Mouse (Mus musculus): Measurements from ENCODE around the gene Celf1. TPM values are rescaled to one million over a fixed set of nuclear protein-coding genes. Genes with fewer than 3 reads are reported as not detected.
"Not testable (repeated sequence)": the region's sequence is repeated elsewhere in the genome, so short reads cannot be mapped to it uniquely, and the experiment has no call there.

Gene Celf1
- polyA plus RNA-seq, 1 experiment from 2014 or later, result 107 TPM

DNA sequence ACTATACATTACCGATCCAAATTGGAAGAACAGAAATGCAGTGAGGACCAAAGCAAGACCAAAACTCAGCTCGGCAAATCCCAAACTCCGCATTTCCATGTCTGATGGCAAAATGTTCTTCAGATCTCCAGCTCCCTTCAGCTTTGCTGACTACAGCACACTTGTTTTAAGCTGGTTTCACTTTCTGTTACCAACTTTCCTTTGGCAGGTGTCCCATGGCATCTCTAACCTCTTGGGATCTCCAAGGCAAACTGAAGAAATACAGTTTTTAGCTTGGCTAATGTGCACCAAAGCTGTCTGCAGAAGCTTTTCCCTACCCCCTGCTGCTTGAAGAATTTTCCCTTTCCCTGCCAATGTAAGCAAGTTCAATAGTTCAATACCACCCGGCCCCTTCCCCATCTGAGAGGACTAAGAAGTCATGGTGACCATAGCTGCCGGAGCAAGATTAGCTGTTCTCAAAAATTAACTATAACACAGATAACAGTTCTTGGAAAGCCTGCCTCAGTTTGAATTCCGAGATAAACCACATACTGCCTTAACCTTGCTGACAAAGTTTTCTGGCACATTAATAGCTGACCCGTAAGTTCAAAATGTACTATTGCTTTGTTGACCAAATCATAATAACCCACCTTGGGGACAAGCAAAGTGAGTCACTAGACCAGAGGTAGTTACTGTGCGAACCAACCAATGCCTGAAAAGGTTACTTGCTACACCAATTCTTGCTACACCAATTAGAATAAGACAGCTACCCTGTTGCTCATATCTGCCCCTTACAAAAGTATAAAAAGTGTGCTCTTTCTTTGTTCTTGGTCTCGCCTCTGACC is 87.4 kb downstream of the Celf1 start:
- no peak for ATAC-seq (replicated peaks; ENCODE audit: low FRiP score)
- 89% methylated on average over 9 of the region's 9 CpGs for WGBS
- no peaks in the 10 kb centered on the region for H3K9me3 ChIP-seq (replicated peaks)

DNA sequence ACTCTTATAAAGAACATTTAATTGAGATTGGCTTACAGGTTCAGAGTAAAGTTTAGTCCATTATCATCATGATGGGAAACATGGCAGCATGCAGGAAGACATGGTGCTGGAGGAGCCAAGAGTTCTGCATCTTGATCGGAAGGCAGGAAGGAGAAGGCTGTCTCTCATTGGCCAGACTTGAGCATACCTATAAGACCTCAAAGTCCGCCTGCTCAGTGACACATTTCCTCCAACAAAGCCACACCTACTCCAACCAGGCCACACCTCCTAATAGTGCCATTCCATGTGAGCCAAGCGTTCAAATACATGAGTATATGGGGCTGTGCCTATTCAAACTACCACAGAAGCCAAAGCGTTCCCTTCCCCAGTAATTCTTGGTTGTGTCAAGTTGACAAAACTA is 91.0 kb downstream of the Celf1 start:
- 88% methylated on average over 4 of the region's 4 CpGs for WGBS
- Histone ChIP-seq H3K36me3 (no peaks in the 10 kb centered on the region), H3K4me1 (no peaks in the 10 kb centered on the region), H3K9me3 (replicated peaks) (no peaks in the 10 kb centered on the region), H3K9ac (no peak overlapping the region), H3K27me3 (no peaks in the 10 kb centered on the region), H3K4me3 (replicated peaks) (no peak overlapping the region), H3K4me2 (no peak overlapping the region), H3K27ac (no peak overlapping the region)
- ATAC-seq (replicated peaks; ENCODE audit: low FRiP score), result no peak

More for the DNA sequence above, 87.4 kb downstream of the Celf1 start:
- no peak overlapping the region for H3K9ac ChIP-seq
- H3K4me1 ChIP-seq, result no peaks in the 10 kb centered on the region
- no peak overlapping the region for H3K4me2 ChIP-seq
- no peak overlapping the region for H3K4me3 ChIP-seq (replicated peaks)
- no peaks in the 10 kb centered on the region for H3K36me3 ChIP-seq
- H3K27me3 ChIP-seq, result no peaks in the 10 kb centered on the region
- H3K27ac ChIP-seq, result no peak overlapping the region

DNA sequence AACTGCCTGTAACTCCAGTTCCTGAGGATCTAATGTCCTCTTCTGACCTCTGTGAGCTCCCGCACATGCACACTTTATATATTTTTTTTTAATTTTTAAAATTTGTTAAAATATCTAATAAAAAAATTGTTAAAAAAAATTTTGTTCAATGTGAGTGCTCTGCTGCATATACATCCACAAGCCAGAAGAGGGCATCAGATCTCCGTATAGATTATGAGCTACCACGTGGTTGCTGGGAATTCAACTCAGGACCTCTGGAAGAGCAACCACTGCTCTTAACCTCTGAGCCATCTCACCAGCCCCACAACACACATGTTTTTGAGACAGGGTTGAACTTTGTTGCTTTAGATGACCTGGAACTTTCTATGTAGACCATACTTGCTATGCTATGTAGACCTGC is 92.8 kb downstream of the Celf1 start:
- H3K36me3 ChIP-seq, result no peaks in the 10 kb centered on the region
- H3K4me1 ChIP-seq, result no peaks in the 10 kb centered on the region
- H3K27me3 ChIP-seq, result no peaks in the 10 kb centered on the region
- 19% methylated on average over 3 of the region's 3 CpGs for WGBS
- H3K9ac ChIP-seq, result no peak overlapping the region
- no peaks in the 10 kb centered on the region for H3K9me3 ChIP-seq (replicated peaks)
- H3K4me3 ChIP-seq (replicated peaks), result no peak overlapping the region
- H3K4me2 ChIP-seq, result no peak overlapping the region
- ATAC-seq (replicated peaks; ENCODE audit: low FRiP score), result no peak
- H3K27ac ChIP-seq, result no peak overlapping the region

DNA sequence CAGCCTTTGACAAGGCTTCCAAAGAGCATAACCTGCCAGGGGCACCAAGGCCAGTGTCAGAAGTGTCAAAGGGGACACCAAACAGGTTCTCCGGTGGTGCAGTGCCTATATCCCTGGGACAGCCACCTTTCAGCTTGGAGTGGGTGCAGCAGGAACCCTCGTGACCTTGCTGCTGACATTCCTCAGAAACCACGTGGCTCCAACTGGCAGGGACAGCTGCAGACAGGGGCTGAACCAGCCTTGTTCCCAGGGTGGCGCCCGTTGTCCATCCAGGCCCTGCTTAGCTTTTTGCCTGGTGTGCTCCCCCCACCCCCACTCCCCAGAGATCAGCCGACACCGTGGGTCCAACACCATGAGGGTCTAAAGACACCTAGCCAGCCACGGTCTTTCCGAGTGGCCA is 95.2 kb downstream of the Celf1 start, which contains the start of gene Rapsn:
Gene Rapsn (plus strand): TSS at position 236 of the 400 bp plus-strand sequence.
- H3K4me2 ChIP-seq, result no peak within 1 kb of the TSS
- no peak within 1 kb of the TSS for H3K27ac ChIP-seq
- no peaks in the 10 kb centered on the region for H3K36me3 ChIP-seq
- H3K4me1 ChIP-seq, result no peaks in the 10 kb centered on the region
- H3K9me3 ChIP-seq (replicated peaks), result no peaks in the 10 kb centered on the region
- WGBS, result 63% methylated on average over 9 of the region's 9 CpGs
- H3K27me3 ChIP-seq, result no peaks in the 10 kb centered on the region
- ATAC-seq (replicated peaks; ENCODE audit: low FRiP score), result no peak
- H3K9ac ChIP-seq, result no peak within 1 kb of the TSS
- H3K4me3 ChIP-seq (replicated peaks), result no peak within 1 kb of the TSS

DNA sequence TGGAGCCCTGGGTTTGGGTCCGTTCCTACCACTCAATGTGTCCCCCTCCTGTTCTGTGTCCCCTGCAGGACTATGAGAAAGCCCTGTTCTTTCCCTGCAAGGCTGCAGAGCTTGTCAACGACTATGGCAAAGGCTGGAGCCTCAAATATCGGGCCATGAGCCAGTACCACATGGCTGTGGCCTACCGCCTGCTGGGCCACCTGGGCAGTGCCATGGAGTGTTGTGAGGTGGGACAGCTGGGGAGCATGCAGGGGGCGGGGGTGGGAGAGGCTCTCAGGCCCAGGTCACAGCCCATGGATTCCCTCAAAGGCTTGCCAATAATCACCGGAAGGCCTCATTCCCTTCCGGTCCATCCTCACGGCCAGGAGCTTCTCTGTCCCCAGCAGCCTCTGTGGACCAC is 101.6 kb downstream of the Celf1 start:
- WGBS, result 75% methylated on average over 8 of the region's 8 CpGs
- no peak for ATAC-seq (replicated peaks; ENCODE audit: low FRiP score)
- Histone ChIP-seq H3K27ac (no peak overlapping the region), H3K9ac (no peak overlapping the region), H3K36me3 (no peaks in the 10 kb centered on the region), H3K4me3 (replicated peaks) (no peak overlapping the region), H3K27me3 (no peaks in the 10 kb centered on the region), H3K4me2 (no peak overlapping the region), H3K9me3 (replicated peaks) (no peaks in the 10 kb centered on the region), H3K4me1 (peaks cover 13% of the 10 kb centered on the region)

DNA sequence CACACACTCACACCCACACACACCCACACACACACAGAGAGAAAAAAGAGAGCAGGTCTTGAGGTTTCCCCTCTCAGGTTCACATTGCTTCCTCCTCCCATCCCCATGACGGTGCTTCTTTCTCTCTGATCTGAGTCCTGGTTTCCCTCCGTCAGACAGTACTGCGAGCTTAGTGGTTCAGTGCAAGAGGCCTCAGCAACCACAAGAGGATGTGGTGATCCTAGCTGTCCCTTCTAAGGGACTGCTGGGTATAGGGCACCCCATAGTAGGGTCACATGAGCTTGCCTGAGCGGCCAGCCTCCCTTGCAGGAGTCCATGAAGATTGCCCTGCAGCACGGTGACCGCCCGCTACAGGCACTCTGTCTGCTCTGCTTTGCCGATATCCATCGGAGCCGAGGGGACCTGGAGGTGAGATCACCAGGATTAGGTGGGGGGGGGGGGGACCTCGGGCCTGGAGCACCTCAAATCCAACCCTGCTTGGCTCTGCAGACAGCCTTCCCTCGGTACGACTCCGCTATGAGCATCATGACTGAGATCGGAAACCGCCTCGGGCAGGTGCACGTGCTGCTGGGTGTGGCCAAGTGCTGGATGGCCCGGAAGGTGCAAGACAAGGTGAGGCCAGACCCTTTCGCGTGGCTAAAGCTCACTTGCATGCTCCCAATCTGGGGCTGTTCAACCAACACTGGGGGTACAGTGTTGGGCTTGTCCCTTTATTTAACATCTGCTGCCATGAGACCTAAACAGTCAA is 102.6 kb downstream of the Celf1 start:
- Histone ChIP-seq H3K27me3 (no peaks in the 10 kb centered on the region), H3K4me2 (no peak overlapping the region), H3K27ac (no peak overlapping the region), H3K9me3 (replicated peaks) (no peaks in the 10 kb centered on the region), H3K36me3 (no peaks in the 10 kb centered on the region), H3K4me3 (replicated peaks) (no peak overlapping the region), H3K9ac (no peak overlapping the region), H3K4me1 (peaks cover 19% of the 10 kb centered on the region)
- ATAC-seq (replicated peaks; ENCODE audit: low FRiP score), result 0 out of 2 replicates have a peak, but pooled peaks have one; percentile 22
- WGBS, result 70% methylated on average over 21 of the region's 21 CpGs

DNA sequence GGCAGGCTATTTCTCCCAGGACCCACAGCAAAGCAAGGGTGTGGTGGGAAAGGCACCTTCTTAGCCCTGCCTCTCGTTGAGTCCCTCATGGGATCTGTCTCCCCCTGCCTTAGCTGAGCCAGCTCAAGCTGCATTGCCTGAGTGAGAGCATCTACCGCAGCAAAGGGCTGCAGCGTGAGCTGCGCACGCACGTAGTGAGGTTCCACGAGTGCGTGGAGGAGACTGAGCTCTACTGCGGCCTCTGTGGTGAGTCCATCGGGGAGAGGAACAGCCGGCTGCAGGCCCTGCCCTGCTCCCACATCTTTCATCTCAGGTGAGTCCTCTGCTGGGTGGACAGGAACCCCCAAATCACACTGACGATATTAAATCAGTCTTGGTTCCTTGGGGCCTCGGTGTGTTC is 104.5 kb downstream of the Celf1 start:
- Histone ChIP-seq H3K4me3 (replicated peaks) (no peak overlapping the region), H3K9ac (no peak overlapping the region), H3K36me3 (no peaks in the 10 kb centered on the region), H3K9me3 (replicated peaks) (no peaks in the 10 kb centered on the region), H3K27me3 (no peaks in the 10 kb centered on the region), H3K4me2 (no peak overlapping the region), H3K27ac (no peak overlapping the region), H3K4me1 (peaks cover 23% of the 10 kb centered on the region)
- ATAC-seq (replicated peaks; ENCODE audit: low FRiP score), result no peak
- WGBS, result 81% methylated on average over 13 of the region's 13 CpGs

DNA sequence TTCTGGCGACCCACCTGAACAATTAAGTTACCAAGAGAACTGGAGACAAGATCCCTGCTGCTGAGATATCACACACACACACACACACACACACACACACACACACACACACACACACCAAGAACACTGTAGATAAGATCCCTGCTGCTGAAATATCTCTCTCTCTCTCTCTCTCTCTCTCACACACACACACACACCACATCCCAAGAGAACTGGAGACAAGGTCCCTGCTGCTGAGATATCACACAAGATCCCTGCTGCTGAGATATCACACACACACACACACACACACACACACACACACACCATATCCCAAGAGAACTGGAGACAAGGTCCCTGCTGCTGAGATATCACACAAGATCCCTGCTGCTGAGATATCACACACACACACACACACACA is 105.6 kb downstream of the Celf1 start:
- H3K4me3 ChIP-seq (replicated peaks); H3K9me3 ChIP-seq (replicated peaks); H3K27me3 ChIP-seq; H3K4me2 ChIP-seq; H3K36me3 ChIP-seq; ATAC-seq (replicated peaks; ENCODE audit: low FRiP score); H3K9ac ChIP-seq: not testable (repeated sequence)
- H3K27ac ChIP-seq, result peak overlapping the region; percentile 3; the same call in 1 of the 2 replicates
- H3K4me1 ChIP-seq, result peaks cover 23% of the 10 kb centered on the region
- 74% methylated on average over 1 of the region's 1 CpGs for WGBS

DNA sequence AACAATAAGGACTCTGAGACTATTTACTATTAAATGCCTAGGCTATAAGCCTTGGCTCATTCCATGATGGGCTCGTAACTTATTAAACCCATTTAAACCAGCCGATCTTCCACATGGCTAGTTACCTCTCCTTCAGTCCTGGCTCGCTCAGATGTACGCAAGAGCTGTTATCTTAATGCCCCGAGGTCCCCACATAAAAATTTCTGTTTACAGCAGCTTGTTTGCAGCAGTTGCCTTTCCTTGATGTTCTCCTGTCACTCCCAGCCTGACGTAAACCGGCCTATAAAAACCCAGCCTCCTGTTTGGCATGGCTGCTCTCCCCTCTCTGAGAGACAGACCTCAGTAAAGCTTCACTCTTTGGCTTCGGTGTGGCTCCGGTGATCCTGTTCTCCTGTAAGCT is 107.2 kb downstream of the Celf1 start:
- Histone ChIP-seq H3K27me3 (no peaks in the 10 kb centered on the region), H3K27ac (peak overlapping the region; percentile 78), H3K4me3 (replicated peaks) (no peak overlapping the region), H3K9ac (no peak overlapping the region), H3K9me3 (replicated peaks) (no peaks in the 10 kb centered on the region), H3K36me3 (no peaks in the 10 kb centered on the region), H3K4me2 (peak overlapping the region; percentile 14; the same call in 1 of the 2 replicates), H3K4me1 (peaks cover 23% of the 10 kb centered on the region)
- WGBS, result 57% methylated on average over 9 of the region's 9 CpGs
- ATAC-seq (replicated peaks; ENCODE audit: low FRiP score), result peak; percentile 58

DNA sequence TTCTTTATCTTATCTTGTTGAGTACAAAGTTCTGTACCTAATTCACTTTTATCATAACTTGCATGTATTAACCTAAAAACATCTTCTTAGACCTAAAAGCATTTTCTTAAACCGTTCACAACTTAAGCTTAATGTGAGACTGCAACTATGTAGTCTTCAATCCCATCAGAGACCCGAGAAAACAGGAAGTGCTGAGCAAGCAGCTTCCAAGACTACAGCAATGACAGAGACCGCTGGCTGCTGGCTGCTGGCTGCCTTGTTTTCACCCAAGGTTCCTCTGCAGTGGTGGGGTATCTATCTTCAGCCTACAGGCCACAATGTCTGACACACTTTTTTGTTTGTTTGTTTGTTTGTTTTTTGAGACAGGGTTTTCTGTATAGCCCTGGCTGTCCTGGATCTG is 111.7 kb downstream of the Celf1 start:
- no peaks in the 10 kb centered on the region for H3K9me3 ChIP-seq (replicated peaks)
- H3K9ac ChIP-seq, result no peak overlapping the region
- H3K4me3 ChIP-seq (replicated peaks), result no peak overlapping the region
- H3K4me1 ChIP-seq, result peaks cover 24% of the 10 kb centered on the region
- ATAC-seq (replicated peaks; ENCODE audit: low FRiP score), result no peak
- no peak overlapping the region for H3K27ac ChIP-seq
- no peaks in the 10 kb centered on the region for H3K27me3 ChIP-seq
- no peak overlapping the region for H3K4me2 ChIP-seq
- peaks cover 22% of the 10 kb centered on the region for H3K36me3 ChIP-seq
- WGBS, result 75% methylated on average over 3 of the region's 3 CpGs

DNA sequence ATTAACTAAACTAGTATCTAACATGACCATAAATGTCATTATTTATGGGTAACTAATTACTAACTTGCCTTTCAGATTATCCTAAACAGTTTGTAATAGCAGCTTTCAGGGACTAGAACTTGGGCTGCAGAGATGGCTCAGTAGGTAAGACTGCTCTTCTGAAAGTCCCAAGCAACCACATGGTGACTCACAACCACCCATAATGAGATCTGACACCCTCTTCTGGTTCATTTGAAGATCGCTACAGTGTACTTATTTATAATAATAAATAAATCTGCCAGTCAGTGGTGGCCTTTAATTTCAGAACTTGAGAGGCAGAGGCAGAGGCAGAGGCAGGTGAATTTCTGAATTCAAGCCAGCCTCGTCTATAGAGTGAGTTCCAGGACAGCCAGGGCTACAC is 112.6 kb downstream of the Celf1 start:
- Histone ChIP-seq H3K27ac (no peak overlapping the region), H3K9me3 (replicated peaks) (no peaks in the 10 kb centered on the region), H3K9ac (no peak overlapping the region), H3K36me3 (peaks cover 30% of the 10 kb centered on the region), H3K4me1 (peaks cover 19% of the 10 kb centered on the region), H3K27me3 (no peaks in the 10 kb centered on the region), H3K4me2 (peak overlapping the region; percentile 84), H3K4me3 (replicated peaks) (peak overlapping the region; percentile 91)
- WGBS, result 51% methylated on average over 2 of the region's 2 CpGs
- no peak for ATAC-seq (replicated peaks; ENCODE audit: low FRiP score)

DNA sequence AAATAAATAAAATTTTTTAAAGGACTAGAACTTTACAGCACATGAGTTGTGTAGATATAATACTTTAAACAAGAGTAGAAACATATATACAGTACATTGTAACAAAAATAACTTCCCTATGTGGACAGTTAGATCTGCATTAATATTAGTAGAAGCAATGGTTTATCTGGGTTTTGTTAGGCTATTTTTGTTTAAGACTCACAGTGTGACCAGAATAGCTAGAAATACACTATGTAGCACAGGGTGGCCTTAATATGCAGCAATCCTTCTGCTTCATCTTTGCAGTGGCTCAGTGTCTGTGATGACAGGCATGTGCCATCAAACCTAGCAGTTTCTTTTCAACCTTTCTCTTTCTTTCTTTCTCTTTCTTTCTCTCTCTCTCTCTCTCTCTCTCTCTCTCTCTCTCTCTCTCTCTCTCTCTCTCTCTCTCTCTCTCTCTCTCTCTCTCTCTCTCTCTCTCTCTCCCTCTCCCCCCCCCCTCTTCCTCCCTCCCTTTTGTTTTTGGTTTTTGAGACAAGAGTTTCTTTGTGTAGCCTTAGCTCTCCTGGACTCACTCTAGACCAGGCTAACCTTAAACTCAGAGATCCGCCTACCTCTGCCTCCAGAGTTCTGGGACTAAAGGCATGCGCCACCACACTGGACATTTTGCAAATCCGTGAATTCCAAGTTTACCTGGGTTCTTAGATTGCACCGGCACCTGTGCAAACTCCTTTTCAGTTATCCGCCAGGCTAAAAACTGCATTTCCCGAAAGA is 113.2 kb downstream of the Celf1 start:
- 0% methylated on average over 6 of the region's 6 CpGs for WGBS
- Histone ChIP-seq H3K9ac (peak overlapping the region; percentile 80; the same call in 1 of the 2 replicates), H3K27ac (peak overlapping the region; percentile 89; the same call in 1 of the 2 replicates)

More for the DNA sequence above, 113.2 kb downstream of the Celf1 start:
- H3K4me1 ChIP-seq, result peaks cover 15% of the 10 kb centered on the region
- ATAC-seq (replicated peaks; ENCODE audit: low FRiP score), result peak; percentile 71
- H3K36me3 ChIP-seq, result peaks cover 37% of the 10 kb centered on the region
- H3K4me2 ChIP-seq, result peak overlapping the region; percentile 84
- H3K27me3 ChIP-seq, result no peaks in the 10 kb centered on the region
- peak overlapping the region; percentile 91 for H3K4me3 ChIP-seq (replicated peaks)
- no peaks in the 10 kb centered on the region for H3K9me3 ChIP-seq (replicated peaks)

Data from kidney, embryonic 15.5 days (tissue).